Mouse (Mus musculus): Measurements from ENCODE around the gene Arrdc1. TPM values are rescaled to one million over a fixed set of nuclear protein-coding genes. Genes with fewer than 3 reads are reported as not detected.

Arrdc1 gene
- polyA plus RNA-seq, 2 experiments from 2014 or later = 191 to 208 TPM

DNA sequence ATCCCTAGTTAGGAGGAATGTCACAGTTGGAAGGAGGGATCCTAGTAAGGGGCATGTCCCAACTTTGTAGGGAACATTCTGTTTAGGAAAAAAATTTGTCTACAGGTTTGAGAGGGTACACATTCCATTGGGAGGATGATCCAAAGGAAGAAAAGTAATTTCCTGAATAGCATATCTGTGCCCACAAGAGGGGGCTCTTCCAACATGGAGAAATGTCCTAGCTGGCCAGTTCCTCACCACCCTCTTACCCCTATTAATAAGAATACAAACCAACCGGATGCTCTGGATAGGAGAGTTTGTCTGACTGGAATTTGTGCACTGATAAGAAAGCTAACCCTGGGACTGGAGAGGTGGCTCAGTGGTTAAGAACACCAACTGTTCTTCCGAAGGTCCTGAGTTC lies 11.5 kb downstream of the Arrdc1 start:
- ATAC-seq = no peak

DNA sequence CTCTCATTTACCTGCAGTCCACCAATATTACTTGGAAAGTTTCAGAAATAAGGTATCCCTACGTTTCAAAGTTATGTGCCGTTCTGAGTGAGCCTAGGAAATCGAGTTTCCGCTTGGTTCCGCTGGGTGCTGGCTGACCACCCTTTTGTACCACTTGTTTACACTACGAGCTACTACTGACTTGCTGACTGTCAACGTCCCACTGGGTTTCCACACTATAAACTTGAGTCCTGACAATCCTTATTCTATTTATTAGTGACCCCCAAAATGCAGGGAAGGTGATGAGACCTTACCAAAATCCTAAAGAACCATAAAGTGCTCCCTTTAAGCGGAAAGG lies 15.2 kb downstream of the Arrdc1 start:
- peak; percentile 47 for ATAC-seq

DNA sequence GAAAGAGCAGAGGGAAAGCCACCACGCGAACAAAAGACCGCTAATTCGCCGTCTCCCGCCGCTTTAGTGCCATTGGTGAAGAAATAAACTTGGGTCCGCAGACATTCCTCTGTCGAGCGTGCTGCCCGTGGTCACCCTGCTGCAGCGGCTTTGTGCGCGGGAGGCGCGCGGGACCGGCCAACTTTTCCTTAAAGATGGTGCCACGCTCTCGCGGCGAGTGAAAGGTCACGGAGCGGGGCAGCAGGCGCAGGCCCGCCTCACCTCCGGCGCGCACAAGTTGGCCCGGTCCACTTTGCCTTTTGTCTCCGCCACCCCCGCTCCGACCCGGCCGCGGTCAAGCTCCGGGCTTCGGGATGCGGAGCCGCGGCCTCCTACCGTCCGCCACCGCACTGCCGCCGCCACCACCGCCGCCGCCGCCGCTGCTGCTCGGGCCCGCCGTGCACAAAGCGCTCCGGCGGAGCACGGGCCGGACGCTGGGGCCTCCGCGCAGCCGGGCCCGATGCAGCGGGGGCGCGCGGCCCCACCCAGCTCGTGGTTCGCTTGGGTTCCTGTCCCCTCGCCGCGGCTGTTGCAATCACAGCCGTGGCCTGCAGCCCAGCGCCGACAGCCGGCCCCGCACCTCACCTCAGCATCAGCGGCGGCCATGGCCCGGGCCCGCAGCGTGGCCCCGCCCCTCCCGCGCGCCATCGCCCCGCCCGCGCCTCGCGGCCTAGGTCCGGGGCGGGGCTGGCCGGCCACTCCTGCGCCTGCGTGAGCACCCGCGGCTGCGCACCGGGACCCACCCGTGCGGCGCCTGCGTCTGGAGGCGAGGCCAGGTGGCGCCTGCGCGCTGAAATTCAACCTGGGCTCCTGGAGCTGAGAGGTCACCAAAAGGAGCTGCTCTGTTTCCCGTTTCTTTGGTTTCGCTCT lies 15.9 kb downstream of the Arrdc1 start, which contains the start of gene Ehmt1:
Gene Ehmt1 (minus strand): TSS at position 685 of the 909 bp plus-strand sequence.
- peak; percentile 87 for ATAC-seq

DNA sequence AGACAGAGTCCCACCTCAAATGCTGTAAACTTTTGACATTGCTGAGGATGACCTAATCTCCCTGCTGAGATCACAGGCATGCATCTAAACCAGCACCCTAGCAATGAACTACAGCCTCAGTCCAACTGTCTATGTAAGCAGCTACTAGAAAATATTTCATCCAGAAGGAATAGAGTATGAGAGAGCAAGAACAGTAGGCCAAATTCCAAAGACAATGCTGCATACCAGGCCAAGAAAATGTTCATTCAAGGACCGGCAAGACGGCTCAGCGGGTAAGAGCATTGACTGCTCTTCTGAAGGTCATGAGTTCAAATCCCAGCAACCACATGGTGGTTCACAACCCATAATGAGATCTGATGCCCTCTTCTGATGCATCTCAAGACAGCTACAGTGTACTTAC lies 20.3 kb downstream of the Arrdc1 start:
- ATAC-seq = no peak

DNA sequence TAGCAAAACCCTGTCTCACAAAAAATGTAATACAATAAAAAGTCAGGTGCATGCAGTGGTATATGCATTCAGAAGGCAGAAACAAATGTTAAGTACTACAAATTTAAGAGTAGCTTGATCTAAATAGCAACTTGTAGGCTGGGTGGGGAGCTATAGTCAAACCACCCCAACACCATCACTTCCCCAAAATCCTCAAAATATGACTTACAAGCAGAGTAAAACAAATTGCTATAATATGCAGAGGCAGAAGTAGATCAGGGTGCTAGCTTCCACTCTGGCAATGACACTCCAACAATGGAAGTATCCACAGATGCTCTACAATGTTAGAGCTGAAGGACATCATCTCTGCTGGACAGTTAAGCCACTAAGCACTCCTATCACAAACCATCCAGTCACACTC lies 22.5 kb downstream of the Arrdc1 start:
- ATAC-seq = no peak

DNA sequence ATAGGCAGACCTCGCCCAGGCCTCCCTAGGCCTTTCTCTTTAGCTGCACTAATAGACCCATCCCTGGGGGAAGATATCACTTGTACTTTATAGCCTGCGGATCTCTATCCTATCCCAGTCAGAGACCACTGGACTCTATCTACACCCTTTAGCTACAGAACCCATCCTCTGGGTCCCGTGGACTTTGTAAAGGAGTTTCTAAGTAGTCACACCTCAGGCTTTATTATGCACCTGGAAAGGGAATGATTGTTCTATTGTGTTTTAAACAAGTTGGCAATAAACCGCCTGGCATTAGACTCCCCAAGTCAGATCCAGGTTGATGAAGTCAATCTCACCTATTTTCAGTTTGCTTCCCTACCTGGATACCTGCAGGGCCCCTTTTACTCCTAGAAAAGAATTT lies 22.9 kb downstream of the Arrdc1 start:
- no peak for ATAC-seq

DNA sequence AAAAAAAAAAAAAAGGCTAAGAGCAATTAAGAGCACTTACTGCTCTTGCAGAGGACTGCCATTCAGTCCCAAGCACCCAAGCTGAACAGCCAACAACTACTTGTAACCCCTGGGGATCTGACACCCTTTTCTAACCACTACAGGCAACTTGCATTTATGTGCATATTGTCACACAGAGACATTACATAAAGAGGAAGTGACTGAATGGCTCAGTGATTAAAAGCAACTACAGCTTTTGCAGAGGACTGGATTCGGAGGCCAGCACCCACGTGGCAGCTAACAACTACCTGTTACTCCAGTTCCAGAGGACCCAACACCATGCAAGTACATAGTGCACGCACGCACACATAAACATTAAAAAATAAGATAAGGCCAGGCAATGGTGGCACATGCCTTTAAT lies 24.6 kb downstream of the Arrdc1 start:
- ATAC-seq = no peak

DNA sequence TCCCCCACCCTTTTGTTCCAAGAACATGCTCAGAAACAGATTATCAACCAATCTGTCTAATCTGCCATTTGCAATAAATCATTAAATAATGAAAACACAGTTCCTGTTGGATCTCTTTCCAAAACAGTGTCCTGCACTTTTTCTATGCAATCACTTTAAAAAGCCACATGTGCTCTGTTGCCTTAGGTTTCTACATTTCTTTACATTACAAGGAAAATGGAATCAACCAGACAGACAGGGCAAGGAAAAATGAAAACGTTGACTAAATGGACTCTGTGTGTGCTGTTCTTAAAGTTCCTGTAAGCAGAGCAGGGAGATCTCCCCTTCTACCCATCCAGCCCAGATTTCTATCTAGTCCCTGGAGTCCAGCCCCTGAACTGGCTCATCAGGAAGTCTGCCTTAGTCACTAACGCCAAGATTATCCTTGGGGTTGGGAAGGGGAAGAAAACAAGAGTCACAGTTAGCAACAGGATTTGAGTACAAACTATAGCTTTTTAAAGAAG lies 29.3 kb downstream of the Arrdc1 start:
- no peak for ATAC-seq

DNA sequence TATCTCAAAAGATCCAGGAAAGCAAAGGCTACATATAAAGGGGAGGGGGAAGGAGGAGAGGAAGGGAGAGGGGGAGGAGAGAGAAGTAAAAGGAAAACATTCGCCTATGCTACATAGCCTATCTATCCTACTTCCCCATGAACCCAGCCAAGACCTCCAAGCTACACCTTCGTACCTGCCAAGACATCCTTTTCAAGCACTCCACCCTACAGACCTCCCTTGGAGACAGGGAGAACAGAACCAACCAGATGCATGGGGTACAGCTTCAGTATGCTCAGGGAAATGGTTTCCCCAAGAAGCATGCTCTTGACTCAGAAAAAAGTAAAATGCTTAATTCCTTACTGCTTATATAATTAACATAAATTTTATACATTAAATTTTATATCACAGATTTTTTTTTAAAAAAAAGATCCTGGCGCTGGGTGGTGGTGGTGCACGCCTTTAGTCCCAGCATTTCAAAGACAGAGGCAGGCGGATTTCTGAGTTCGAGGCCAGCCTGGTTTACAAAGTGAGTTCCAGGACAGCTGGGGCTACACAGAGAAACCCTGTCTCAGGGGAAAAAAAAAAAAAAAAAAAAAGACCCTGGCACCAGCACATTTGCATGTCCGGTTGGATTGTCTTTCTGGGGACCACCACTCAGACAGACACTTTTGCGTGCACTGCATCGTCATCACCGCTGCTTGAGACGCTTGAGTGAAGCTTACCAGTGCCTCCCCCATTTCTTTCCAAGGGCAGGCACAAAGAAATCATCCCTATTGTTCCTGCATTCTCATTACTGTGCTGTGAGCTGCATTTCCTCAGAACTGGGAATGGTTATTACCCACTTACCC lies 30.0 kb downstream of the Arrdc1 start:
- ATAC-seq = no peak

DNA sequence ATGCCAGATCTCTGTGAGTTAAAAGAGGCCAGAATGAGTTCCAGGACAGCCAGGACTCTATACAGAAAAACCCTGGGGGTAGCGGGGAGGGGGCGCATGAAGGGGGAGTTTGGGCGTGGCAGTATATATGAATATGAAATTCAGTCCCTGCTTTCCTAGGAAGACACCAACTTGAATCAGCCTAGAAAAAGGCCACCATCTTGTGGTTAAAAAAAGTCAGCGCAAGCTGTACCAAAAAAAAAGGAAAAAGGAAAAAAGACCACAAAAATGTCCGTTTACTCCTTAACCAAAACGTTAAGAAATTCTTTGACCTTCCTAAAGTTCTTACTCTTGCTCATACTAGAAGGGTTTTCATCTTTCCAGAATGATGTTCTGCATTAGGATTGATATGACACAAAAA lies 32.1 kb downstream of the Arrdc1 start:
- ATAC-seq = no peak

DNA sequence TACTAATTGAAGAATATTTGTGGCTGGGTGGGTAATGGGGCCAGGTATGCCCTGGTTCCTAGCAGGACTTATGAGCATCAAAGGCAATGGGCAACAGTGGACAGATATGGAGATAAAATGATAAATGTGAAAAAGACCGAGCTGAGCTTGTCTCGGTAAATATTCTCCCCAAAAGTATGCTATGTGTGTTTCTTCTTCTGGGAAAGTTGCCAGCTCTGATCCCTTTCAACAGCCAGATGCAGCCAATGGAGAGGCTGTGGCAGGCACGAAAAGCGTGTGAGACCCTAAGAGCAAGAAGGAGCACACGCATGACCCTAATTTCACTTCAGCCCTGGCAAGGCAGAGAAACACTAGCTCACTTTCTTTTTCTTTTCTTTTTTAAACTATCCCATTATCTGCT lies 34.0 kb downstream of the Arrdc1 start:
- ATAC-seq = no peak

DNA sequence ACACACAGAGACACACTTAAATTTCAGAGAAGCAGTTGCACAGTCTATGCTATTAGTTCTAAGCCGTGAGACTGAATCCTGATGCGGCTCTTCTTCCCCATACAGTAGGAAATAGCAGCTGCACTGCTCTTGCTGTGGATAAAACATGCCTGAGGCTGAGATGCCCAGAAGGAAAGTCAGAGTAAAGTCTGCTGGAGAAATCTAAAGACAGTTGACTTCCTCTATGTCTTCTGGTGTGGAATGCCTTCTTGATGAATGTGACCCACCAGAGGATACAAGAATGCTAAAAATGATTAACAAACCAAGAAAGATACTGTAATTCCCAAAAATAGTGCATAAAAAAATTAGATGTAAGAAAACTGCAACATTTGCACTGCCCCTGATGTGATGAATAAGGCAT lies 35.8 kb downstream of the Arrdc1 start:
- ATAC-seq = no peak

DNA sequence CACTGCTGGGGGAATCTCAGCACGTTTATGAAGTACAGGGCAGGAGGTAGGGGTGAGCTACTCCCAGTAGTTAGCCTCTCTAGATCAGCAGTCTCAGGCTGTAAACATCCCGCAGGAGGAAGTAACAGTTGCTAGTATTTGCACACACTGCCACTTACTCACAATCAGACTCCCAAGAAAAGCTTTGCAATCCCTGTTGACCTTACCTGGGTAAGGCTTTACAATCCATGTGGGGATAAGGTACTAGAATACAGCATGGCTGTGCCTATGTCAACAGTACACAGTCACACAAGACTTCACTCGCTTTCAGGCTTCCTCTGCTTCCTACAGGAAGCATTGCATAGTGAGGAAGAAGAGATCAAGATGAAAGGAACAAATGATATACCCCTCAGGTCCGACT lies 38.3 kb downstream of the Arrdc1 start:
- ATAC-seq = no peak

DNA sequence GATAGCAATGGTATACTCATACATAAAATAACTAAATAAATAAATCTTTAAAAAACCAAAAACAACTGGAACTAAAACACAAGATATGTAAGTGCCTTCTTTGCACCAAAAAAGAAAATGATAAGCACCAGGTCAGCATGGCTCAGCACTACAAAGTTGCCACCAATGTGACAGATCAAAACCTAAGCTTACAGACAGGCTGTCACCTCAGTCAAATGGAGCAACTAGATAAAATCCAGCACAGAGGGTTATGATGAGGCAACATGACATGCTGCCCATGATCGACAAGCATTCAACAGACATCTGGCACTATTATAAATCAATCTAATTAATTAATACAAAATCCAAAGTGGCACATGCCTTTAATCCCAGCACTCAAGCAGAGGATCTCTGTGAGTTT lies 40.8 kb downstream of the Arrdc1 start:
- ATAC-seq = no peak

DNA sequence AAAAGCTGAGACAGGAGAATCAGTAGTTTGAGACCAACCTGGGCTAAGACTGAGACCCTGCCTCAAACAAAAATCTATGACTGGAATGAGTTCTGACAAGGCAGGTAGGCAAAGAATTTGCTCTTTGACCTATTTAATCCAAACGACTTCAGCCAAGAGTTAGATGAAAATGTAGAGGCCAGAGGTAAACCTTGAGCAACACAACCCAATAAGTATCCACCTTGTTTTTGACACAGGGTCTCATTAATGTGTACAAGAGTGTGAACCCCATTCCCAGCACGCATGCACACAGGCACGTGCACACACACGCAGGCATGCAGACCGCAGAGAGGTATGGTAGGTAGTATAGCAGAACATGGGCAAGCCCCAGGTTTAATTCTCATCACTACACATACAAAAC lies 42.7 kb downstream of the Arrdc1 start:
- no peak for ATAC-seq

DNA sequence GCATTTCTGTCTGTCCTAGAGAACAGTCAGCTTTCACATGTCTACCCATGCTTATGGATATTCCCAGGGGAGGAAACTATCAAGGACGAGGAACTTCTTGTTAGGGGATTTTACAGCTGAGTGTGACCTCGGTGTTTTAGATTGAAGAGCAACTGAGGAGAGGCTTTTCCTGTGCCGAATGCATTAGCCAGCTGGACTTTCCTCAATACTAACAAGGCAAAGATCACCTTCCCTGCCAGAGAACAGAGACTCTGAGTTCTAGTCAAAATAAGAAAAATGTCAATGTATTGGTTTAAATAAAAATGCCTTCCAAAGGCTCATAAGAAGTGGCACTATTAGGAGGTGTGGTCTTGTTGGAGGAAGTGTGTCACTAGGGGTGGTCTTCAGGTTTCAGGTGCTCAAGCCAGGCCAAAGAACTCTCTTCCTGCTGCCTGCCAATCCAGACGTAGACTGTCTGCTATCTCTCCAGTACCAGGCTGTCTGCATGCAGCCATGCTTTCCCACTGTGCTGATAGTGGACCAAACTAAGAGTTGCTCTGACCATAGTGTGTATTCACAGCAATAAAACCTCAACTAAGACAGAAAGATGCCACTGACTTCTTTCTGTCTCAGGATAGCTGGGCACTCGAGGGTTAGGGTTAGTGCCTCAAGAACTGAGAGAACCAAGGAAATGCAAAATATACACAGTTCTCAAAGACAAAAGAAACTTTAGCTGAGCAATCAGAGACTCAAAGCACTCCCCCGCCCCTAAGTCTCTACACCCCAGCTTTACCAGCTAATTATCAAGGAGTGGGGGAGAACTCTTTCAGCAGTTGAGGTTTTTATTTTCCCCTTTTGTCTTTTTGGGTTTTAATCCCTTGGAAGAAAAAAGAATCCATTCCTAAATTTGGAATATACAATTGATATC lies 44.3 kb downstream of the Arrdc1 start:
- ATAC-seq = no peak

DNA sequence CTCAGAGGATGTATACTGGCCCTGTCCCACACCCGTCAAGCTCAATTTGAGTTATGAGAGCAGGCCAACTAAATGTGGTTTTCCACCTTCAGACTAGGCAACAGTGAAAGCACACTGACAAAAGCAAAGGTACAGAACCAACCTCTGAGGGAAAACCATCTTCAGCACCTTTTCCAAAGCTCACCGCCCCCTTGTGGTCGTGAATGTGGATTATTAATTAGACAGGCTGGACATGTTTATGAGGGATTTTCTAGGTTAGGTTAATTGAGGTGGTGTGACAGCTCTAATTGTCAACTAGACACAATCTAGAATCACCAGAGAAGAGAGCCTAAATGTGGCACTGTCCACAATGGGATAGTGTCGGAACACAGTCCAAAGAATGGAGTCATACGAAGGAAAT lies 46.2 kb downstream of the Arrdc1 start:
- ATAC-seq = no peak

DNA sequence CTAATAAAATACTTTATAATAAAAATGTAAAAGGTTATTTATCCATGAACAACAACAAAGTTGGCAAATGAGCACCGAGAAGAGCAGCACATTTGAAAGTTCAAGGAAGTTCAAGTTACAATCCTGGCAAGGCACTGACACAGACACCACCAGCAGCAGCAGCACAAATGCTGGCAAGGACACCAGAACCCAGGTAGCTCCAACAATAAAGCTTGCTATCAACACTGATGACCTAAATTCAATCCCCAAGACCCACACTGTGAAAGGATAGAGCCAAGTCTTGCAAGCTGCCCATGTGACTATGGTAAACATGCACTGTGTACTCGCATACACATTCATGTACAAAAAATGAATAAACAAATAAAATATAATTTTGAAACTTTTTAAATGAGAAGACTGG lies 54.4 kb downstream of the Arrdc1 start:
- ATAC-seq = no peak

All from activated CD4-positive, CD25-positive, alpha-beta regulatory T cell, adult 4 months (primary cell).